ENCODE assay signal across 8 mouse cellular contexts in genomic region chr9:108795762-108796161, GRCm38 (mm10). TPM values are rescaled to one million over a fixed set of nuclear protein-coding genes. Genes with fewer than 3 reads are reported as not detected.
DNase-seq lines count a peak whose midpoint lies in the region; ATAC-seq lines count a peak whose summit lies in the region.

No protein-coding gene starts in this region.

- 40% methylated on average over 11 of the region's 11 CpGs for WGBS in heart, embryonic 12.5 days
- 23% methylated on average over 11 of the region's 11 CpGs for WGBS in kidney, embryonic 16.5 days

- H3K36me3 ChIP-seq in heart, embryonic 12.5 days, result peaks cover 44% of the 10 kb centered on the region
- peaks cover 39% of the 10 kb centered on the region for H3K36me3 ChIP-seq in kidney, embryonic 16.5 days (ENCODE audit: insufficient read depth, low read length)

- ATAC-seq in heart, embryonic 12.5 days (ENCODE audit: insufficient number of reproducible peaks, low FRiP score), result peak; percentile 89
- ATAC-seq in kidney, embryonic 16.5 days (ENCODE audit: low FRiP score, low TSS enrichment), result peak; percentile 89
- peak; percentile 43; the same call in 1 of the 2 replicates for ATAC-seq in megakaryocyte, adult 5-6 weeks (ENCODE audit: poor library complexity, severe bottlenecking)
- no peak for ATAC-seq in monocyte, adult 5-6 weeks (replicated peaks; ENCODE audit: insufficient number of reproducible peaks, low FRiP score, low TSS enrichment, poor library complexity, severe bottlenecking)

- H3K4me1 ChIP-seq in heart, embryonic 12.5 days (replicated peaks), result peaks cover 63% of the 10 kb centered on the region
- H3K4me1 ChIP-seq in kidney, embryonic 16.5 days (ENCODE audit: insufficient read depth, low read length), result peaks cover 57% of the 10 kb centered on the region

- H3K27me3 ChIP-seq in heart, embryonic 12.5 days (replicated peaks), result no peaks in the 10 kb centered on the region
- no peaks in the 10 kb centered on the region for H3K27me3 ChIP-seq in kidney, embryonic 16.5 days (ENCODE audit: insufficient read depth, low read length)

- peak; percentile 50 to 61 for DNase-seq in urinary bladder, adult 18-20 months (ENCODE audit: low spot score in 2 of 2)
- DNase-seq in urinary bladder, adult 2 months (ENCODE audit: low spot score), result no peak
- DNase-seq in c-Kit-positive CD71-positive TER-119-negative erythroid progenitor cells, embryonic 14.5 days (ENCODE audit: low read depth), result peak; percentile 80
- peak; percentile 59 to 67 for DNase-seq in urinary bladder, postnatal 36 days (ENCODE audit: low spot score in 2 of 2)

- H3K4me3 ChIP-seq in heart, embryonic 12.5 days, result no peak overlapping the region
- H3K4me3 ChIP-seq in kidney, embryonic 16.5 days (ENCODE audit: low read length), result peak overlapping the region; percentile 24

- H3K9me3 ChIP-seq in heart, embryonic 12.5 days (replicated peaks), result no peaks in the 10 kb centered on the region
- H3K9me3 ChIP-seq in kidney, embryonic 16.5 days (ENCODE audit: low read length), result no peaks in the 10 kb centered on the region

- peak overlapping the region; percentile 63 for H3K27ac ChIP-seq in heart, embryonic 12.5 days (ENCODE audit: poor library complexity, severe bottlenecking)
- H3K27ac ChIP-seq in kidney, embryonic 16.5 days (ENCODE audit: low read length), result peak overlapping the region; percentile 61; the same call in 1 of the 2 replicates

- H3K9ac ChIP-seq in heart, embryonic 12.5 days, result peak overlapping the region; percentile 54
- H3K9ac ChIP-seq in kidney, embryonic 16.5 days (replicated peaks; ENCODE audit: low read length), result 0 out of 2 replicates have a peak overlapping the region, but pooled peaks have one; percentile 29

- H3K4me2 ChIP-seq in heart, embryonic 12.5 days, result peak overlapping the region; percentile 35
- peak overlapping the region; percentile 42 for H3K4me2 ChIP-seq in kidney, embryonic 16.5 days (replicated peaks; ENCODE audit: low read depth, low read length)

RNA-seq across cellular contexts. Expression of gene Ip6k2, which starts 12.2 kb away (rescaled TPM):
- polyA plus RNA-seq in urinary bladder, adult 2 months (2012; rRNA removed), result 77.3 and 97.8 TPM in 2 replicates
- polyA plus RNA-seq in heart, embryonic 12.5 days (2016; fragmentation: Nextera tagmentation; extraction: Ambion mirVana), result 45.1 and 47.7 TPM in 2 replicates
- polyA plus RNA-seq in kidney, embryonic 16.5 days (2015; fragmentation: Nextera tagmentation; extraction: Ambion mirVana), result 100 and 109 TPM in 2 replicates
- total RNA-seq in megakaryocyte, adult 5-6 weeks (2015), result 10.6 and 15.8 TPM in 2 replicates
- total RNA-seq in megakaryocyte, adult 5-6 weeks (2017), result 30.6 and 35.4 TPM in 2 replicates
- total RNA-seq in monocyte, adult 5-6 weeks (2017), result 34.7 to 78.2 TPM (median 74.6 TPM) in 3 replicates

RNA-seq across cellular contexts. Expression of gene Nckipsd, which starts 12.4 kb away (rescaled TPM):
- polyA plus RNA-seq in urinary bladder, adult 2 months (2012; rRNA removed), result 10.2 and 11.7 TPM in 2 replicates
- 8.9 and 9.2 TPM in 2 replicates for polyA plus RNA-seq in heart, embryonic 12.5 days (2016; fragmentation: Nextera tagmentation; extraction: Ambion mirVana)
- polyA plus RNA-seq in kidney, embryonic 16.5 days (2015; fragmentation: Nextera tagmentation; extraction: Ambion mirVana), result 17.7 and 23.6 TPM in 2 replicates
- total RNA-seq in megakaryocyte, adult 5-6 weeks (2015), result 13.9 and 19.3 TPM in 2 replicates
- 11.5 and 14.8 TPM in 2 replicates for total RNA-seq in megakaryocyte, adult 5-6 weeks (2017)
- 1.8 to 7.4 TPM (median 4.9 TPM) in 3 replicates for total RNA-seq in monocyte, adult 5-6 weeks (2017)

RNA-seq across cellular contexts. Expression of gene Celsr3, which starts 30.4 kb away (rescaled TPM):
- polyA plus RNA-seq in urinary bladder, adult 2 months (2012; rRNA removed), result 0.19 and 0.23 TPM in 2 replicates
- polyA plus RNA-seq in heart, embryonic 12.5 days (2016; fragmentation: Nextera tagmentation; extraction: Ambion mirVana), result 0.08 and 0.09 TPM in 2 replicates
- polyA plus RNA-seq in kidney, embryonic 16.5 days (2015; fragmentation: Nextera tagmentation; extraction: Ambion mirVana), result 0.12 and 0.26 TPM in 2 replicates
- 3.9 and 5.7 TPM in 2 replicates for total RNA-seq in megakaryocyte, adult 5-6 weeks (2015)
- total RNA-seq in megakaryocyte, adult 5-6 weeks (2017), result 2.4 and 3.3 TPM in 2 replicates
- total RNA-seq in monocyte, adult 5-6 weeks (2017), result 0.48 to 2.7 TPM (median 0.68 TPM) in 3 replicates

RNA-seq across cellular contexts. Expression of gene Slc26a6, which starts 57.3 kb away (rescaled TPM):
- 9.7 and 9.8 TPM in 2 replicates for polyA plus RNA-seq in urinary bladder, adult 2 months (2012; rRNA removed)
- 6.0 and 8.0 TPM in 2 replicates for polyA plus RNA-seq in heart, embryonic 12.5 days (2016; fragmentation: Nextera tagmentation; extraction: Ambion mirVana)
- 14.4 and 15.3 TPM in 2 replicates for polyA plus RNA-seq in kidney, embryonic 16.5 days (2015; fragmentation: Nextera tagmentation; extraction: Ambion mirVana)
- total RNA-seq in megakaryocyte, adult 5-6 weeks (2015), result 10.0 and 14.2 TPM in 2 replicates
- 2.7 and 4.5 TPM in 2 replicates for total RNA-seq in megakaryocyte, adult 5-6 weeks (2017)
- 6.2 to 10.0 TPM (median 8.4 TPM) in 3 replicates for total RNA-seq in monocyte, adult 5-6 weeks (2017)
